Mouse (Mus musculus): ENCODE measurements around the gene Gal3st2c. TPM values are rescaled to one million over a fixed set of nuclear protein-coding genes. Genes with fewer than 3 reads are reported as not detected.
"Not testable (repeated sequence)": the region's sequence is repeated elsewhere in the genome, so short reads cannot be mapped to it uniquely, and the experiment has no call there.

Gal3st2c gene
- polyA plus RNA-seq, 1 experiment from 2014 or later = not detected

DNA sequence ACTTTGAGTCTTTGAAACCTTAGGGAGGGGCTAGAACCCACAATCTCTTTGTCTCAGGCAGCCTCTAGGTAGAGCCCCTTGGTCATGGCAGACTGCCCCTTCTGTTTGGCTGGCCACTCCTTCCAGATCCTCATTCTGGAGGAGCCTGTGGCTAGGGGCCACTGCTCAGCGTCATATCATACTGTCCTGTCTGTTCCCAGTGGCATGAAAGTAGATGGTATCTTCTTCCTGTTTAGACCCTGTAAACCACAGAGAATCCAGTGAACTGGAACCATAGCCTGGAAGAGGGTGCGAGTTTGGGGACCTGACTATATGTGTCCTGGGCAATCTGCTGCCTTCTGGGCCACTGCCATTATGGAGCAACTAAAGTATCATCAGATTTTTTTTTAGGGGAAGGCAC is 759 bp downstream of the Gal3st2c start:
- not testable (repeated sequence) for H3K4me3 ChIP-seq (ENCODE audit: low read length); H3K4me1 ChIP-seq (ENCODE audit: control insufficient read depth, insufficient read depth, low read length); H3K27ac ChIP-seq (ENCODE audit: low read depth, low read length); H3K27me3 ChIP-seq (ENCODE audit: control insufficient read depth, insufficient read depth, low read length); H3K9me3 ChIP-seq (ENCODE audit: control insufficient read depth, low read length); H3K4me2 ChIP-seq (replicated peaks; ENCODE audit: low read depth, low read length); H3K36me3 ChIP-seq (ENCODE audit: control insufficient read depth, insufficient read depth, low read length); ATAC-seq (ENCODE audit: low FRiP score, low TSS enrichment); H3K9ac ChIP-seq (ENCODE audit: low read depth, low read length)
- 74% methylated on average over 2 of the region's 2 CpGs for WGBS

- H3K4me3 ChIP-seq (ENCODE audit: low read length); H3K9me3 ChIP-seq (ENCODE audit: control insufficient read depth, low read length); H3K4me2 ChIP-seq (replicated peaks; ENCODE audit: low read depth, low read length); H3K9ac ChIP-seq (ENCODE audit: low read depth, low read length); H3K27ac ChIP-seq (ENCODE audit: low read depth, low read length); H3K4me1 ChIP-seq (ENCODE audit: control insufficient read depth, insufficient read depth, low read length); ATAC-seq (ENCODE audit: low FRiP score, low TSS enrichment); H3K36me3 ChIP-seq (ENCODE audit: control insufficient read depth, insufficient read depth, low read length); H3K27me3 ChIP-seq (ENCODE audit: control insufficient read depth, insufficient read depth, low read length): not testable (repeated sequence)
- 88% methylated on average over 3 of the region's 3 CpGs for WGBS
These were observed 1.2 kb downstream of the Gal3st2c start for GRCm38 (mm10) chr1:93991491-93991890.

GRCm38 (mm10) chr1:94001023-94001422 is 10.7 kb downstream of the Gal3st2c start:
- Histone ChIP-seq H3K9me3 (ENCODE audit: control insufficient read depth, low read length) (no peaks in the 10 kb centered on the region), H3K9ac (ENCODE audit: low read depth, low read length) (no peak overlapping the region), H3K27me3 (ENCODE audit: control insufficient read depth, insufficient read depth, low read length) (no peaks in the 10 kb centered on the region), H3K4me2 (replicated peaks; ENCODE audit: low read depth, low read length) (no peak overlapping the region), H3K4me3 (ENCODE audit: low read length) (no peak overlapping the region), H3K36me3 (ENCODE audit: control insufficient read depth, insufficient read depth, low read length) (no peaks in the 10 kb centered on the region), H3K27ac (ENCODE audit: low read depth, low read length) (no peak overlapping the region), H3K4me1 (ENCODE audit: control insufficient read depth, insufficient read depth, low read length) (no peaks in the 10 kb centered on the region)
- no peak for ATAC-seq (ENCODE audit: low FRiP score, low TSS enrichment)
- 80% methylated on average over 2 of the region's 2 CpGs for WGBS

DNA sequence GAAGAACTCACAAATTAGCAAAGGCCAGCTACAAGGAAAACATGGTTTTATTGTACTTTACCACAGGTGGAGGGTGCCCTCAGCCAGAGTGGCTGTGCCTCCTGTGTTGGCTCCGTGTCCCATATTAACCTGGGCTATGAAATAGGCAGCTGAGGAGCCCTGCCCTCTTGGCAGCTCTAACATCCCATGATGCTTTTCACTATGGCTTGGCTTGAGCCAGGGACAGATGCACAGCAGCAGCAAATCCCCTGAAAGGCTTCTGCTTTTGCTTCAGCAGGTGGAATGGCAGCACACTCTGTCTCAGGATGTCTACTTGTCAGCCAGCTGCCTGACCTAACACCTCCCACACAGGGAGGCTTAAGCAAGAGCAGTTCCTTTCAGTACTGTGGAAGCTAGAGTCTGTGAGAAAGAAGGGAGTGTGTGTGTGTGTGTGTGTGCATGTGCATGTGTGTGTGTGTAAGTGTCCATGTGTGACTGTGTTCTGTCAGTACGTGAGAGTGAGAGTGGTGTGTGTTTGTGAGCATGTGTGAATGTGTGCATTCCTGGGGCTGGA is 15.7 kb downstream of the Gal3st2c start:
- not testable (repeated sequence) for H3K27me3 ChIP-seq (ENCODE audit: control insufficient read depth, insufficient read depth, low read length); ATAC-seq (ENCODE audit: low FRiP score, low TSS enrichment); H3K9me3 ChIP-seq (ENCODE audit: control insufficient read depth, low read length); H3K4me3 ChIP-seq (ENCODE audit: low read length); H3K9ac ChIP-seq (ENCODE audit: low read depth, low read length); H3K36me3 ChIP-seq (ENCODE audit: control insufficient read depth, insufficient read depth, low read length); H3K4me1 ChIP-seq (ENCODE audit: control insufficient read depth, insufficient read depth, low read length); H3K4me2 ChIP-seq (replicated peaks; ENCODE audit: low read depth, low read length); H3K27ac ChIP-seq (ENCODE audit: low read depth, low read length)
- WGBS = 67% methylated on average over 2 of the region's 2 CpGs

GRCm38 (mm10) chr1:94008826-94009225 is 18.5 kb downstream of the Gal3st2c start:
- H3K27me3 ChIP-seq (ENCODE audit: control insufficient read depth, insufficient read depth, low read length); H3K4me3 ChIP-seq (ENCODE audit: low read length); H3K9me3 ChIP-seq (ENCODE audit: control insufficient read depth, low read length); H3K4me2 ChIP-seq (replicated peaks; ENCODE audit: low read depth, low read length); H3K9ac ChIP-seq (ENCODE audit: low read depth, low read length); H3K4me1 ChIP-seq (ENCODE audit: control insufficient read depth, insufficient read depth, low read length); H3K27ac ChIP-seq (ENCODE audit: low read depth, low read length); H3K36me3 ChIP-seq (ENCODE audit: control insufficient read depth, insufficient read depth, low read length); ATAC-seq (ENCODE audit: low FRiP score, low TSS enrichment): not testable (repeated sequence)
- WGBS = 87% methylated on average over 15 of the region's 19 CpGs

DNA sequence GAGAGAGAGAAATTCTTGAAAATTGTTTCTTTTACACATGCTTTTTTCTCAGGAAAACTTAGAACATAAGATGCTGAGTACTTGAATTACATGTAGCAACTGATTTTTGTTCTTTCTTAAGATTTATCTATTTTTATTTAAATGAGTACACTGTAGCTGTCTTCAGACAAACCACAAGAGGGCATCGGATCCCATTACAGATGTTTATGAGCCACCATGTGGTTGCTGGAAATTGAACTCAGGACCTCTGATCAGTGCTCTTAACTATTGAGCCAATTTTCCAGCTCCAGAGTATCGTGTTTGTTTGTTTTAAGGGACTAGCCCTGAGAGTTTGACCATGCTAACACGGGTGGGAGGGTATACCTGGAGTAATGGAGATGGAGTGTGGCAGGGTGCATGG is 21.3 kb downstream of the Gal3st2c start:
- no peak overlapping the region for H3K9ac ChIP-seq (ENCODE audit: low read depth, low read length)
- no peak for ATAC-seq (ENCODE audit: low FRiP score, low TSS enrichment)
- H3K4me2 ChIP-seq (replicated peaks; ENCODE audit: low read depth, low read length) = no peak overlapping the region

DNA sequence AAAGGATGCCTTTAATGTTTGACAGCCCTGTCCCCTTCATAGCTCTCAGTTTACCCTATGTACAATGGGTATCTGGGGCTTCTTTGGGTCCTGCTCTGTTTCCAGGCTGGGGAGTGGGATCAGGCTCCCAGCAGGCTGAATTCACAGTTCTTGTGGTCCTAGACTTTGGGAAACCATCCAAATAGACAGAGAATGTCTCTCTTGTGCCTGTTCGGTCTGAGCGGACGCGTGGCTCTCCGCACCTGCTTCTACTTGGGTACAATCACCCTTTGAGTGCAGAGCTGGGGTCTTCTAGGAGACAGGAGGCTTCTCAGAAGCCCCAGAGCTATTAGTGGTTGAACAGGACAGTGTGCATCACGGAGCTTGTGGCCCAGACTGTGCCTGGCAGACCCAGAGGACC is 29.8 kb downstream of the Gal3st2c start, which contains the start of gene Neu4:
Gene Neu4, plus strand, starts transcription at position 301 of the 400 bp plus-strand sequence.
- H3K4me2 ChIP-seq (replicated peaks; ENCODE audit: low read depth, low read length) = no peak within 1 kb of the TSS
- 90% methylated on average over 6 of the region's 6 CpGs for WGBS
- no peaks in the 10 kb centered on the region for H3K4me1 ChIP-seq (ENCODE audit: control insufficient read depth, insufficient read depth, low read length)
- no peaks in the 10 kb centered on the region for H3K27me3 ChIP-seq (ENCODE audit: control insufficient read depth, insufficient read depth, low read length)
- H3K9ac ChIP-seq (ENCODE audit: low read depth, low read length) = no peak within 1 kb of the TSS
- no peaks in the 10 kb centered on the region for H3K9me3 ChIP-seq (ENCODE audit: control insufficient read depth, low read length)
- no peak for ATAC-seq (ENCODE audit: low FRiP score, low TSS enrichment)
- H3K36me3 ChIP-seq (ENCODE audit: control insufficient read depth, insufficient read depth, low read length) = no peaks in the 10 kb centered on the region
- no peak within 1 kb of the TSS for H3K27ac ChIP-seq (ENCODE audit: low read depth, low read length)
- H3K4me3 ChIP-seq (ENCODE audit: low read length) = no peak within 1 kb of the TSS

More for the DNA sequence above, 21.3 kb downstream of the Gal3st2c start:
- Histone ChIP-seq H3K9me3 (ENCODE audit: control insufficient read depth, low read length) (no peaks in the 10 kb centered on the region), H3K4me3 (ENCODE audit: low read length) (no peak overlapping the region), H3K4me1 (ENCODE audit: control insufficient read depth, insufficient read depth, low read length) (no peaks in the 10 kb centered on the region), H3K27ac (ENCODE audit: low read depth, low read length) (no peak overlapping the region), H3K27me3 (ENCODE audit: control insufficient read depth, insufficient read depth, low read length) (no peaks in the 10 kb centered on the region), H3K36me3 (ENCODE audit: control insufficient read depth, insufficient read depth, low read length) (no peaks in the 10 kb centered on the region)
- WGBS = 63% methylated on average over 3 of the region's 3 CpGs

GRCm38 (mm10) chr1:94027506-94028108 is 37.3 kb downstream of the Gal3st2c start:
- H3K27me3 ChIP-seq (ENCODE audit: control insufficient read depth, insufficient read depth, low read length) = no peaks in the 10 kb centered on the region
- no peak for ATAC-seq (ENCODE audit: low FRiP score, low TSS enrichment)
- no peak overlapping the region for H3K27ac ChIP-seq (ENCODE audit: low read depth, low read length)
- no peak overlapping the region for H3K9ac ChIP-seq (ENCODE audit: low read depth, low read length)
- no peak overlapping the region for H3K4me2 ChIP-seq (replicated peaks; ENCODE audit: low read depth, low read length)
- no peaks in the 10 kb centered on the region for H3K36me3 ChIP-seq (ENCODE audit: control insufficient read depth, insufficient read depth, low read length)
- no peak overlapping the region for H3K4me3 ChIP-seq (ENCODE audit: low read length)
- no peaks in the 10 kb centered on the region for H3K4me1 ChIP-seq (ENCODE audit: control insufficient read depth, insufficient read depth, low read length)
- H3K9me3 ChIP-seq (ENCODE audit: control insufficient read depth, low read length) = no peaks in the 10 kb centered on the region
- 90% methylated on average over 12 of the region's 12 CpGs for WGBS

DNA sequence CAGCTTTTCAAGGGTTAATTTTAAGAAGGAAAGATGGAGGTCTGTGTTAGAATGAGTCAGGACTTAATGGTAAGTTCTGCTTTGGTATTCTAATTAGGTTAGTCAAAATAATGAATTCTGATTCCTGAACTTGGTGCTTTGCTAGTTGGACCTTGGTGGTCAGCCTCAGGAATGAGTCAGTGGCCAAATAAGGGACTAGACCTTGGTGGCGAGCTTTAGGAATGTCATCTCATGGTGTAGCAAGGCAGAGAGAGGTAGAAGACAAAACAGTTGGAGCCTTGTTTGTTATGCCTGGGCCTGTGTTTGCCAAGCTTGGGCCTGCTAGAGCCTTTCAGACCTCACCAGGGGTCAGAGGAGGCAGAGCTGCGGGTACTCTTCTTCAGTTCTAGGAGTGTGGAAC is 38.4 kb downstream of the Gal3st2c start:
- 88% methylated on average over 2 of the region's 2 CpGs for WGBS
- H3K4me2 ChIP-seq (replicated peaks; ENCODE audit: low read depth, low read length) = no peak overlapping the region

More for the DNA sequence above, 38.4 kb downstream of the Gal3st2c start:
- Histone ChIP-seq H3K36me3 (ENCODE audit: control insufficient read depth, insufficient read depth, low read length) (no peaks in the 10 kb centered on the region), H3K9me3 (ENCODE audit: control insufficient read depth, low read length) (no peaks in the 10 kb centered on the region), H3K9ac (ENCODE audit: low read depth, low read length) (no peak overlapping the region), H3K4me1 (ENCODE audit: control insufficient read depth, insufficient read depth, low read length) (no peaks in the 10 kb centered on the region), H3K4me3 (ENCODE audit: low read length) (no peak overlapping the region), H3K27me3 (ENCODE audit: control insufficient read depth, insufficient read depth, low read length) (no peaks in the 10 kb centered on the region), H3K27ac (ENCODE audit: low read depth, low read length) (no peak overlapping the region)
- ATAC-seq (ENCODE audit: low FRiP score, low TSS enrichment) = no peak
